Mouse (Mus musculus) CH12.LX (cell line): ENCODE measurements at regions not wholly inside any gene's neighbourhood (a gene's known extent, or its start where the extent isn't known, plus 50 kb on each side); places are given as distances from the start of the nearest gene placed in this dataset.

Source experiments
- DNase-seq: peaks from one replicate; pipeline ENCODE4 v3.0.0-alpha.2; 2013; ENCODE audit errors: extremely low read depth
- H3K27ac ChIP-seq: 2 replicates; pipeline ENCODE4 v1.5.1; 2012; ENCODE audit warnings: low read depth, mild to moderate bottlenecking, control low read depth, moderate library complexity; ENCODE audit not compliant: insufficient read depth
- H3K27me3 ChIP-seq: replicated peaks from 2 replicates; pipeline ENCODE3; 2012; ENCODE audit warnings: inconsistent platforms
- H3K36me3 ChIP-seq, 2 experiments: replicated peaks in 1 of 2; 2 replicates each; pipeline versions ENCODE3 to v1.6.1; 2012; ENCODE audit warnings: inconsistent platforms in 1 of 2, low read length in 1 of 2, mild to moderate bottlenecking in 1 of 2, mixed read lengths in 1 of 2, moderate library complexity in 1 of 2; ENCODE audit not compliant: control insufficient read depth in 1 of 2, insufficient read depth in 1 of 2
- H3K4me1 ChIP-seq, 2 experiments: 2 replicates each; pipeline ENCODE4 v1.6.1; 2012; ENCODE audit warnings: inconsistent platforms in 1 of 2, moderate library complexity in 1 of 2; ENCODE audit not compliant: insufficient read depth in 2 of 2, control insufficient read depth in 1 of 2
- H3K4me2 ChIP-seq: 2 replicates; pipeline ENCODE4 v1.6.1; 2012; ENCODE audit warnings: low read depth, mild to moderate bottlenecking, control low read depth; ENCODE audit not compliant: poor library complexity, insufficient read depth, severe bottlenecking
- H3K4me3 ChIP-seq, 3 experiments: fragments of 150-350 bp in 1 of 3; sonication (generic) in 1 of 3; replicated peaks in 1 of 3; 2 replicates each; pipeline versions ENCODE3 to v1.5.1; 2011 to 2012; ENCODE audit warnings: low read depth in 2 of 3, low read length in 2 of 3, mild to moderate bottlenecking in 2 of 3, moderate library complexity in 2 of 3, control low read depth in 1 of 3, improper control_type of control experiment in 1 of 3, inconsistent platforms in 1 of 3, mixed read lengths in 1 of 3; ENCODE audit not compliant: poor library complexity in 1 of 3
- H3K79me2 ChIP-seq: replicated peaks from 2 replicates; pipeline ENCODE4 v1.6.1; 2012; ENCODE audit warnings: mild to moderate bottlenecking, moderate library complexity; ENCODE audit not compliant: control insufficient read depth, poor library complexity, insufficient read depth, severe bottlenecking; ENCODE audit errors: extremely low read depth
- H3K9ac ChIP-seq: 2 replicates; pipeline ENCODE4 v1.6.1; 2012; ENCODE audit warnings: low read depth, mild to moderate bottlenecking, control low read depth, moderate library complexity; ENCODE audit not compliant: insufficient read depth
- H3K9me3 ChIP-seq: replicated peaks from 2 replicates; pipeline ENCODE3; 2012; ENCODE audit warnings: low read length, inconsistent platforms, mixed read lengths
- BHLHE40 ChIP-seq: IDR thresholded peaks from 2 replicates; pipeline ENCODE4 v1.6.1; 2011; ENCODE audit warnings: mild to moderate bottlenecking, low read depth, low read length, improper control_type of control experiment
- CHD1 ChIP-seq: IDR thresholded peaks from 2 replicates; pipeline ENCODE4 v1.6.1; 2012; ENCODE audit warnings: low read depth, low read length, improper control_type of control experiment, inconsistent platforms
- CHD2 ChIP-seq: IDR thresholded peaks from 2 replicates; pipeline ENCODE4 v1.6.1; 2011; ENCODE audit warnings: low read length, improper control_type of control experiment
- E2F4 ChIP-seq: IDR thresholded peaks from 2 replicates; pipeline ENCODE4 v1.6.1; 2011; ENCODE audit warnings: low read depth, low read length, improper control_type of control experiment; ENCODE audit not compliant: insufficient replicate concordance
- EP300 ChIP-seq: IDR thresholded peaks from 2 replicates; pipeline ENCODE4 v1.6.1; 2011; ENCODE audit warnings: low read length, improper control_type of control experiment
- ETS1 ChIP-seq: conservative IDR thresholded peaks from 2 replicates; pipeline ENCODE4 v1.6.1; 2012; ENCODE audit warnings: low read depth, mild to moderate bottlenecking, inconsistent platforms, low read length, improper control_type of control experiment, moderate library complexity
- GABPA ChIP-seq: IDR thresholded peaks from 2 replicates; pipeline ENCODE4 v1.6.1; 2012; ENCODE audit warnings: low read depth, low read length, improper control_type of control experiment, inconsistent platforms; ENCODE audit not compliant: insufficient replicate concordance
- JUN ChIP-seq: IDR thresholded peaks from 2 replicates; pipeline ENCODE4 v1.6.1; 2011; ENCODE audit warnings: low read depth, mild to moderate bottlenecking, low read length, improper control_type of control experiment, moderate library complexity; ENCODE audit not compliant: insufficient read depth
- JUND ChIP-seq: conservative IDR thresholded peaks from 2 replicates; pipeline ENCODE4 v1.6.1; 2011; ENCODE audit warnings: low read depth, low read length, improper control_type of control experiment
- MAFK ChIP-seq: IDR thresholded peaks from 2 replicates; pipeline ENCODE4 v1.6.1; 2011; ENCODE audit warnings: low read length, improper control_type of control experiment; ENCODE audit not compliant: insufficient replicate concordance
- MAX ChIP-seq: IDR thresholded peaks from 2 replicates; pipeline ENCODE4 v1.6.1; 2011; ENCODE audit warnings: low read length, improper control_type of control experiment
- MAZ ChIP-seq: IDR thresholded peaks from 2 replicates; pipeline ENCODE4 v1.6.1; 2012; ENCODE audit warnings: low read depth, mild to moderate bottlenecking, inconsistent platforms, low read length, improper control_type of control experiment, moderate library complexity
- MYC ChIP-seq: IDR thresholded peaks from 2 replicates; pipeline ENCODE4 v1.6.1; 2011; ENCODE audit warnings: low read depth, mild to moderate bottlenecking, improper control_type of control experiment, low read length
- PAX5 ChIP-seq: IDR thresholded peaks from 2 replicates; pipeline ENCODE4 v1.6.1; 2012; ENCODE audit warnings: low read length, inconsistent platforms, mixed read lengths
- POLR2A ChIP-seq: IDR thresholded peaks from 2 replicates; pipeline ENCODE4 v1.6.1; 2011; ENCODE audit warnings: low read depth, mild to moderate bottlenecking, improper control_type of control experiment, low read length
- RCOR1 ChIP-seq: conservative IDR thresholded peaks from 2 replicates; pipeline ENCODE4 v1.6.1; 2012; ENCODE audit warnings: low read depth, mild to moderate bottlenecking, inconsistent platforms, low read length, improper control_type of control experiment
- SIN3A ChIP-seq: IDR thresholded peaks from 2 replicates; pipeline ENCODE4 v1.6.1; 2012; ENCODE audit warnings: low read length, improper control_type of control experiment, inconsistent platforms
- TCF12 ChIP-seq: IDR thresholded peaks from 2 replicates; pipeline ENCODE4 v1.6.1; 2014; ENCODE audit warnings: low read depth, mild to moderate bottlenecking, inconsistent platforms, low read length, improper control_type of control experiment
- USF1 ChIP-seq: IDR thresholded peaks from 2 replicates; pipeline ENCODE4 v1.6.1; 2014; ENCODE audit warnings: low read depth, mild to moderate bottlenecking, inconsistent platforms, low read length, improper control_type of control experiment
- ZNF384 ChIP-seq: IDR thresholded peaks from 2 replicates; pipeline ENCODE4 v1.6.1; 2012; ENCODE audit warnings: low read depth, low read length, improper control_type of control experiment, inconsistent platforms
- dilution Hi-C: fragments of 300-500 bp; cut with MboI; formaldehyde crosslinking; loops from 2 replicates; pipeline ENCODE4 v1.14.3; 2020; ENCODE audit warnings: low sequenced_read_pairs; ENCODE audit not compliant: extremely low pct_unique_long_range_greater_than_20kb, extremely low pct_ligation_motif_present
- in situ Hi-C: fragments of 300-500 bp; cut with MboI; formaldehyde crosslinking; loops from 3 replicates; pipeline ENCODE4 v1.14.3; 2019; ENCODE audit warnings: low sequenced_read_pairs, low pct_ligation_motif_present, low pct_unique_long_range_greater_than_20kb, mixed read lengths

DNA sequence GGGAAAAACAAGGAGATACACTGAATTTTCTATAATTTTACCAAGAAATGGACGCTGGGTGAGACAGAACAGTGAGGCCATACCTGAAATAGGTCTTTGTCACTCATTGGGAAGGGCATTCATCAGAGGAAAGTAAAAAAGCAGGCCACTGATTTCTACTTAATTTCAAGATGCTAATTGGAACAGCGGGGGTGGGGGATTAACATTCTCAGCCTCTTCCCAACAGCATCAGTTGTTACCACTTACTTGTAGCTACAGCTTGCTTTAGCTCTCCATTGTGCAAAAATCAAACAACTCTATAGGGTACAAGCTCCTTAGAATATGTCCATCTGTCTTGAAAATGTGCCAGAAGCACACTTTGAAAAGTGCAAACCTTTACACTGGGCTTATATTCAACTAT is 580.2 kb downstream of the Psat1 start:
- Histone ChIP-seq H3K9me3 (no peaks in the 10 kb centered on the region), H3K4me1 (peaks cover 0 to 13% of the 10 kb centered on the region in 2 experiments; a peak in 2 of 4 replicates), H3K4me2 (no peak overlapping the region), H3K4me3 (no peak overlapping the region), H3K27ac (no peak overlapping the region), H3K36me3 (no peaks in the 10 kb centered on the region), H3K27me3 (no peaks in the 10 kb centered on the region), H3K79me2 (no peaks in the 10 kb centered on the region), H3K9ac (no peak overlapping the region)
- TF ChIP-seq MAZ (no peak), RCOR1 (no peak), PAX5 (no peak), BHLHE40 (no peak), CHD1 (no peak), POLR2A (no peak), SIN3A (no peak), JUND (no peak), MYC (no peak), TCF12 (no peak), MAX (no peak), ETS1 (no peak), CHD2 (no peak), E2F4 (no peak)
- DNase-seq, result no peak
- dilution Hi-C loops (no loop called here), in situ Hi-C loops (no loop called here)

DNA sequence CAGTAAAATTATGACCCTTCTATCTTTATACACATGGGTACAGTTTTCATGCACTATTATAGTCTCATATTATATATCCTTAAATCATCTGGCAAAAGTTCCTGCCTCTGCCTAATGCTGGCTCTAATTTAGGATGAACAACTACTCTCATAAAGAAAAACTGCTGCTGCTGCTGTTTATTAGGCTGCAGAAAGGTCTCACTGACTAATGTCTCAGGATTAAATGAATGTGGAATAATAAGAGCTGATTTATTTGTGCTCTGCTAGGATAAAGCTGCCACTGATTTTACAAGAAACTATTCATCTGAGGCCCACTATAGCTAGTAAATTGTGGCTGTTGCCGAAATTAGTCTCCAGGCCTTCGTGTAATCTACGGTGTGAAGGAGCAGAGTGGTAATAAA is 590.0 kb downstream of the Psat1 start:
- Histone ChIP-seq H3K79me2 (no peaks in the 10 kb centered on the region), H3K9me3 (no peaks in the 10 kb centered on the region), H3K27ac (no peak overlapping the region), H3K4me1 (no peaks in the 10 kb centered on the region), H3K36me3 (no peaks in the 10 kb centered on the region), H3K9ac (no peak overlapping the region), H3K4me2 (no peak overlapping the region), H3K27me3 (no peaks in the 10 kb centered on the region), H3K4me3 (no peak overlapping the region)
- TF ChIP-seq USF1, result no peak
- TF ChIP-seq ZNF384, result no peak
- TF ChIP-seq GABPA, result no peak
- TF ChIP-seq JUN, result no peak
- no peak for TF ChIP-seq CHD2
- TF ChIP-seq EP300, result no peak
- TF ChIP-seq MAFK, result no peak
- dilution Hi-C loops (no loop called here), in situ Hi-C loops (no loop called here)
- DNase-seq, result no peak
